Mouse (Mus musculus): ENCODE data around the gene Khdrbs1.
A peak's percentile ranks its signal among the peaks of the same experiment; 100 is the strongest.
"Not testable (repeated sequence)": the region's sequence is repeated elsewhere in the genome, so short reads cannot be mapped to it uniquely, and the experiment has no call there.

Khdrbs1 gene

GRCm38 (mm10) chr4:129743010-129743390, 897 bp upstream of the Khdrbs1 start:
- no peak for DNase-seq

GRCm38 (mm10) chr4:129741974-129742231, 200 bp downstream of the Khdrbs1 start:
- no peak for DNase-seq

- DNase-seq = peak; percentile 56
Observed at GRCm38 (mm10) chr4:129741251-129741973, 691 bp downstream of the Khdrbs1 start.

GRCm38 (mm10) chr4:129739111-129739645, 2.9 kb downstream of the Khdrbs1 start:
- no peak for DNase-seq

GRCm38 (mm10) chr4:129736173-129736572, 5.9 kb downstream of the Khdrbs1 start:
- no peak for DNase-seq

- not testable (repeated sequence) for DNase-seq
Observed at GRCm38 (mm10) chr4:129735485-129735884, 6.6 kb downstream of the Khdrbs1 start.

- no peak for DNase-seq
Observed at GRCm38 (mm10) chr4:129731423-129731822, 10.7 kb downstream of the Khdrbs1 start.

GRCm38 (mm10) chr4:129716310-129716709, 25.8 kb downstream of the Khdrbs1 start:
- no peak for DNase-seq

- DNase-seq = no peak
Observed at GRCm38 (mm10) chr4:129709486-129710129, 32.5 kb downstream of the Khdrbs1 start.

- no peak for DNase-seq
Observed at GRCm38 (mm10) chr4:129706750-129707149, 35.4 kb downstream of the Khdrbs1 start.

- DNase-seq = peak; percentile 83
Observed at GRCm38 (mm10) chr4:129702454-129702853, 39.6 kb downstream of the Khdrbs1 start.

- peak; percentile 73 for DNase-seq
Observed at GRCm38 (mm10) chr4:129701503-129702377, 40.4 kb downstream of the Khdrbs1 start.

GRCm38 (mm10) chr4:129700661-129701060, 41.4 kb downstream of the Khdrbs1 start:
- not testable (repeated sequence) for DNase-seq

- DNase-seq = no peak
Observed at GRCm38 (mm10) chr4:129700216-129700615, 41.9 kb downstream of the Khdrbs1 start.

GRCm38 (mm10) chr4:129697191-129697590, 44.9 kb downstream of the Khdrbs1 start:
- no peak for DNase-seq

- DNase-seq = peak; percentile 93
Observed at GRCm38 (mm10) chr4:129696158-129696985, 45.7 kb downstream of the Khdrbs1 start, which contains the start of gene Tmem39b. TSS of gene Tmem39b (minus strand) at chr4:129696838.

GRCm38 (mm10) chr4:129695815-129696157, 46.3 kb downstream of the Khdrbs1 start:
- DNase-seq = no peak

- DNase-seq = no peak
Observed at GRCm38 (mm10) chr4:129684531-129684930, 57.6 kb downstream of the Khdrbs1 start.

- DNase-seq = no peak
Observed at GRCm38 (mm10) chr4:129683901-129684493, 58.1 kb downstream of the Khdrbs1 start.

GRCm38 (mm10) chr4:129681837-129682236, 60.3 kb downstream of the Khdrbs1 start:
- DNase-seq = no peak

- DNase-seq = no peak
Observed at GRCm38 (mm10) chr4:129672878-129673449, 69.1 kb downstream of the Khdrbs1 start.
